Mouse (Mus musculus) stomach, postnatal 0 days (tissue): ENCODE data around the gene Gm42674.
A peak's percentile ranks its signal among the peaks of the same experiment; 100 is the strongest.

Experiments used
- CTCF ChIP-seq: IDR thresholded peaks from 2 replicates; pipeline ENCODE4 v1.5.1; 2016; ENCODE audit warnings: antibody characterized with exemption, low read depth, mild to moderate bottlenecking, moderate library complexity
- EP300 ChIP-seq: optimal IDR thresholded peaks from 2 replicates; pipeline ENCODE3; 2016; ENCODE audit warnings: antibody characterized with exemption

DNA sequence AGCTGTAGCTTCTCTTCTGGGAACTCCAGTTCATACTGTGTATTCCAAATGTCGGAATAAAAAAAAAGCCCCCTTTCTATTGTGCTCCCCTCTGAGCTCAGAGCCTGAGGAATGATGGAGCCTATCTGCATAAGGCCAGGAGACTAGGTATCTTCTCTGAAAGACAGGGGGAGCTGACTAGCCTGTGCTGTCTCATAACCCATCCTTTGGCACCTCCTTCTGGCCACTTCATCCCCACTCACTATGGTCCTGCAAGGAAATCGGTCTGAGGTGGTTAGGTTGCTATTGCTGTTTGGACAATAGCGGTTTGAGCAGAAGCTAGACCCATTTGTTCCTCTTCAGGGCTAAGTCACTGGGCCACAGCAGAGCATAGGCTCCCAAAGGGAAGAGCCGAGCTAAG lies 26.1 kb downstream of the Gm42674 start:
- TF ChIP-seq EP300 (no peak), CTCF (peak; percentile 92)
